Mouse (Mus musculus) embryo, embryonic 11.5 days (tissue): Measurements from ENCODE around the gene Pglyrp1.

ENCODE experiments used
- DNase-seq: peaks from one replicate; pipeline ENCODE4 v3.0.0-alpha.2; 2012; ENCODE audit warnings: low read depth, low spot score

Gene Pglyrp1

GRCm38 (mm10) chr7:18926041-18926790, 55.1 kb downstream of the Pglyrp1 start:
- DNase-seq, result no peak

GRCm38 (mm10) chr7:18926911-18927310, 55.8 kb downstream of the Pglyrp1 start:
- no peak for DNase-seq

GRCm38 (mm10) chr7:18927759-18928158, 56.6 kb downstream of the Pglyrp1 start:
- DNase-seq, result no peak
